Mouse (Mus musculus) lung, adult 2 months (tissue): ENCODE data around the gene Ess2. TPM values are rescaled to one million over a fixed set of nuclear protein-coding genes. Genes with fewer than 3 reads are reported as not detected.

Source experiments
- DNase-seq: peaks from one replicate; pipeline ENCODE4 v3.0.0; 2022
- H3K4me1 ChIP-seq: fragments of 200-500 bp; 2 replicates; pipeline ENCODE4 v1.6.1; 2011; ENCODE audit warnings: low read length; ENCODE audit not compliant: control insufficient read depth, insufficient read depth
- H3K4me3 ChIP-seq: fragments of 200-500 bp; replicated peaks from 2 replicates; pipeline ENCODE3; 2011; ENCODE audit warnings: low read depth, mild to moderate bottlenecking, control low read depth, low read length; ENCODE audit errors: extremely low read depth
- CTCF ChIP-seq: fragments of 200-500 bp; IDR thresholded peaks from 2 replicates; pipeline ENCODE4 v1.5.1; 2011; ENCODE audit warnings: mild to moderate bottlenecking, low read length, control low read depth; ENCODE audit not compliant: insufficient read depth
- POLR2A ChIP-seq: fragments of 200-500 bp; IDR thresholded peaks from 2 replicates; pipeline ENCODE4 v1.6.1; 2011; ENCODE audit warnings: low read depth, mild to moderate bottlenecking, control low read depth, low read length, borderline replicate concordance; ENCODE audit errors: extremely low read depth
- WGBS: fragments of 180-500 bp; shearing (Covaris S2); methylation state at CpG from one replicate; pipeline ENCODE4 v1.1.7; 2018; 5-methylcytosine and 5-hydroxymethylcytosine counted together
- polyA plus RNA-seq: library from polyadenylated mRNA; depleted of rRNA; stranded (reverse); fragments of >200 nt; gene quantifications from 2 replicates; pipeline ENCODE4 v1.2.3, GENCODE M21; 2012

Gene Ess2
- polyA plus RNA-seq, 1 experiment: 22.8 TPM

DNA sequence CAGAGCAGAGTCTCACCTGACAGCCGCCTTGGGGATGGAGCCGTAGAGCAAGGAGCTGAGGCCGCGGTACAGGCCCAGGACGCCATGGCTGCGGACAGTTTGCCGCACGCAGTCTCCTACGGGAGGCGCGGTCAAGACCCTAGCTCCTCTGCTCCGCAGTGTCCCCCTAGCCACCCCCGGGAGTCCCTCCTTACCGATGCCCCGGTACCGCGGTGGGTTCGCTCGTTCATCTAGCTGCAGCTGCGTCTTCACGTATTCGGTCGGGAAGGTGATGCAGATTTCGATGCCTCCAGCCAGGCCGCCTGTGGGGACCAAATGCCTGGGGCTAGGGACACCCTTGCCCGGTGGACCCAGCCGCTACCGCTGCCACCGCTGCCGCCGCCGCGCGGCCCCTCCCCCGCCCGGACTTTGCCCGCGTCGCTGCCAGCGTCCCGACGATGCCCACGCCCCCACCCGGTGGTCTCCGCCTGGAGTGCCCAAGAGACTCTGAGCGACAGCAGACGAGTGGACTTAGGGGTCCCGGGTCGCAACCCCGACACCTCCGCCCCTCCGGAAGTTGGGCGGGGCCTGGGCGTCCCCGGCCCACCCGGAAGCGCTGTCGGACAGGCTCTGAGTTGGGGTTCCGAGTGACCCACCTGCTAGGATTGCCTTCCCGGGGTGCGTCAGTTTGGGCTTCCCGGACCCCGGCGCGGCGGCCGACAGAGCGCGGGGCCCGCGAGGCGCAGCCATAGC lies 16.4 kb upstream of the Ess2 start:
- no peak for DNase-seq
- WGBS: 2% methylated on average over 72 of the region's 72 CpGs
- TF ChIP-seq CTCF (no peak), POLR2A (no peak)

GRCm38 (mm10) chr16:17922163-17922538 lies 11.0 kb upstream of the Ess2 start:
- Histone ChIP-seq H3K4me3 (peak overlapping the region; percentile 72), H3K4me1 (peaks cover 7% of the 10 kb centered on the region)
- no peak for DNase-seq
- under 1% methylated on average over 14 of the region's 14 CpGs for WGBS
- TF ChIP-seq CTCF (no peak), POLR2A (no peak)

More for the DNA sequence above, 16.4 kb upstream of the Ess2 start:
- Histone ChIP-seq H3K4me3 (peak overlapping the region; percentile 65), H3K4me1 (peaks cover 2% of the 10 kb centered on the region)

- TF ChIP-seq POLR2A (peak; percentile 95), CTCF (peak; percentile 43)
- WGBS: under 1% methylated on average over 46 of the region's 47 CpGs
- Histone ChIP-seq H3K4me1 (peaks cover 7% of the 10 kb centered on the region), H3K4me3 (peak overlapping the region; percentile 87)
- DNase-seq: peak; percentile 95
Measured at GRCm38 (mm10) chr16:17921325-17922162, 10.4 kb upstream of the Ess2 start.

- no peak for DNase-seq
- peaks cover 7% of the 10 kb centered on the region for H3K4me1 ChIP-seq
- 31% methylated on average over 20 of the region's 20 CpGs for WGBS
- TF ChIP-seq POLR2A: no peak
- TF ChIP-seq CTCF: no peak
- H3K4me3 ChIP-seq: no peak overlapping the region
Measured at GRCm38 (mm10) chr16:17920586-17920985, 9.4 kb upstream of the Ess2 start.

DNA sequence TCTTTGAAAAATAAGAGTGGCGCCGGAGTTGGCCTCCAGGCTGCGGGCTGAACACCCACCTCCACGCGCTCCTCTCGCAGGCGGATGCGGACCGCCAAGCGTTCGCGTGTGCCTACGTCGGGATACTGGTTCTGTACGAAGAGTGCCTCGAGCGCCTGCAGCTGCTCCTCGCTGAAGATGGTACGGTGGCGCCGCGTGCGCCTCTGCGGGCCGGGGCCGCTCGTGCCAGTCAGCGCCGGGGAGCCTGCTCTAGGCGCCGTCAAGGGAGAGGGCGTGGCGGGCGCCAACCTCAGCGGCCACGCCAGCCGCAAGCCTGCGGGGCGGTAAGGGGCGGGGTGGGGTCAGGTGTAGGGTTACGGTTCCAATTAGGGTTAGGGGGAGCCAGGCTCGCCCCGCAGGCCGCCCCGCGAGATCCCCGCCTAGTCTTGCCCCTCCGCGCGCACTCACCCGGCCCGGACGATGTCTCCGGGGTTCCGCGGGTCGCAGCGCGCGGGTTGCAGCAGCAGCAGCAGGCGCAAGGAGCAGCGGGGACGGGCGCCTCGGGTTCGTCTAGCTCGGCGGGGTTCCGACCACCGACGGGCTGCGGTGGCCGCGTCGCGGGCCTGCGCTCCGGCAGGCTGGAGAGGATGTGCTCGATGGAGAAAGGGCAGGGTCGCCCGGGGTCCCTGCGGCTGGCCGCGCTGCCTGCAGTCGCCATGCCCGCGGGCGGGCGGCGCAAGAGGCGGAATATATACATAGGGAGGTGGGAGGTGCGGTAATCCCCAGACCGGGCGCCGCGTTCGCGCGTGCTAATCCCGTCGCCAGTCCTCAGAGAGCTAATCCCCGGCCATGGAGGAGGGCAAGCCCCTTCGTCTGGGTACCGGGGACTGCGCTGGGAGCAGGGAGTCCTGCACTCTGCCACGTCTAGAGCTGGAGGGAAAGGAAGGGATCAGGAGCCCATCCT lies 3.4 kb upstream of the Ess2 start, which contains the start of gene Gsc2:
Gene Gsc2 (minus strand): TSS at position 753 of the 943 bp plus-strand sequence.
- no peak within 1 kb of the TSS for H3K4me3 ChIP-seq

GRCm38 (mm10) chr16:17898462-17898861 lies 12.7 kb downstream of the Ess2 start, which contains the start of the genes Dgcr2 and Tssk2:
Gene Dgcr2, minus strand, starts transcription at chr16:17898562.
Gene Tssk2, plus strand, starts transcription at chr16:17898637.
- no peak for TF ChIP-seq CTCF
- TF ChIP-seq POLR2A: no peak
- Histone ChIP-seq H3K4me1 (no peaks in the 10 kb centered on the region), H3K4me3 (no peak within 1 kb of the TSS)
- 90% methylated on average over 14 of the region's 14 CpGs for WGBS
- no peak for DNase-seq

More for the DNA sequence above, 3.4 kb upstream of the Ess2 start, which contains the start of gene Gsc2:
- WGBS: under 1% methylated on average over 100 of the region's 106 CpGs
- TF ChIP-seq POLR2A (no peak), CTCF (no peak)
- no peaks in the 10 kb centered on the region for H3K4me1 ChIP-seq
- DNase-seq: no peak

DNA sequence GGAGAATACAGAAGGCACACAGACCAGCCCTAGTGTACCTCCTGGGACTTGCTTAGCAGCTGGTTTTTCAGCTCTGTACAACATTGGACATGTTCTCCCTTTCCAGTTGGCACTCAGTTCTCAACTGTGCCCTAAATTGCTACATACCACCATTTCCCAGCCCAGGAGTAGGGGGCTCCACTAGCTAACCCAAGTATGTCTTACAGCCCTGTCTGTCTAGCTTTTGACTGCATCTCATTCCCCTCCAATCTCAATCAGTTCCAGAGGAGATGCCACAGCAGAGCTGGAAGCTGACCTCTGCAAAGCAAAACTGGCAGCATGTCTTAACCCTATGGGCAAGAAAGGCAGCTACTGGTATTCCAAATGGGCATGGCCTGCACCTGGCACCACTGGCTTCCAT lies 15.1 kb downstream of the Ess2 start:
- TF ChIP-seq CTCF: no peak
- no peak for TF ChIP-seq POLR2A
- no peak overlapping the region for H3K4me3 ChIP-seq
- DNase-seq: no peak
- no peaks in the 10 kb centered on the region for H3K4me1 ChIP-seq

DNA sequence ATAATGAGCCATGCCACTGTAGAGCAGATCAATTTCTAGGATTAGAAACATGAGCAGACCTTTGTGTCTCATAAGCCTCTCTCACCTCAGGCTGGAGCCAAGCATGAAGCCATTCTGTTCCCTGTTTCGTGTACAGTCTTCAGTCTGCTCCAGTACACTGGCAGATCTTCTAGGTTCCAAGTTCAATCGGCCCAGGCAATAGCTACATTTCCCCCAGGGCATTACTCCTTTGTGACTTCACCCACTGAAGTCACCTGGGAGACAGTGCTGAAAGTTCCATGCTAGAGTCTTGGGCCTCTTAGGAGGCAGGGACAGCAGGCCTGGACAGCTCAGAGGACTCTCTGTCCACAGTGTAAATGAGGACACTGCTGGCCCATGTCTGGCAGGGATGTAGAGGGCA lies 17.2 kb downstream of the Ess2 start, which contains the start of gene Tssk1:
Gene Tssk1 (plus strand): TSS at position 301 of the 400 bp plus-strand sequence.
- WGBS: 76% methylated on average over 2 of the region's 2 CpGs
- TF ChIP-seq POLR2A: no peak
- no peak for TF ChIP-seq CTCF
- Histone ChIP-seq H3K4me3 (no peak within 1 kb of the TSS), H3K4me1 (peaks cover 7% of the 10 kb centered on the region; the same call in 1 of the 2 replicates)
- DNase-seq: no peak

DNA sequence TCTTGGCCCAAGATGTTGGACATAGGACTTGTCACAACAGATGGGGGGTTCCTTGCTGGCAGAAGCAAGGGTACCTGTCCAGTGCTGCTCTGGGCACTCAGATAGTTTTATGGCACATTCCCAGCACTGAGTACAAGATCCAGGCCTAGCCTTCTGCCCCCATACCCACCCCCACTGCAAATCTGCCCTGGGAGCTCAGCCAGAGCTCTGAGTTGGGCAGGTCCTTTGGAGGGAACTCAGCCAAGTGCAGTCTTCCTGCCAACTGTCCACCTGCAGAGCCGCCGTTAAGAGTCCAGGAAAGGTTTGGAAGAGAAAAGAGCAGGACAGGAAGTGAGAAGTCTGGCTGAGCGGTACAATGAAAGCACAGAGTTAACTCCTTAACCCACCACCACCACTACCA lies 18.5 kb downstream of the Ess2 start:
- DNase-seq: peak; percentile 37
- 33% methylated on average over 3 of the region's 3 CpGs for WGBS
- TF ChIP-seq POLR2A (no peak), CTCF (no peak)
- no peak overlapping the region for H3K4me3 ChIP-seq
- H3K4me1 ChIP-seq: peaks cover 7% of the 10 kb centered on the region; the same call in 1 of the 2 replicates
